Mouse (Mus musculus): ENCODE measurements at regions not wholly inside any gene's neighbourhood (a gene's known extent, or its start where the extent isn't known, plus 50 kb on each side); places are given as distances from the start of the nearest gene placed in this dataset.

GRCm38 (mm10) chr13:83716711-83717171 is 212.9 kb downstream of the Mef2c start:
- in situ Hi-C loops (cut with MboI, MseI) = loop anchor here (25.0 kb wide), 1 partner anchor 1446 kb away; no protein-coding TSS in a partner anchor

DNA sequence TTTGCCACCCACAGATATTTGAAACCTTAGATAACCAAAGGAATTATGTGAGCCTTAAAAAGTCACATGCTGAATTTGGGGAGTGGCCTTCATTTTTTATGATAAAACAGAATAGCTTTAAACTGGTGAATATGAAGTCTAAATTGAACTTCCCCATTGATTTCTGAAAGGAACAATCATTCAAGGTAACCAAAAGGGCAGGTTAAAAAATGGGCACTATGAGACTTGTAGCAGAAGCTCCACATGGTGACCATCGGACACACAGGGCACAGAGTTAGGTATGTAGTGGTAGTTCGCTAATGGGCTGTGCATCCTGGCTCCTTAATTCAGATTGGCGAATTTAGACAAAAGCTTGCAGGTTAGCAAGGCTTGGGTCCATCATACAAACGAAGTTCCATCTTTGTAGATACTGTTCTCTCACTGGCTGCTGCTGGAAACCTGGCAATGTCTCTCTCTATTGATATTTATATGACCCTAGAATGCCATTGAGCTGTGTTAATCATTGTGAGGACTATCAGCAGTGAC is 213.9 kb downstream of the Mef2c start:
- in situ Hi-C loops (cut with MboI, MseI) = loop anchor here (25.0 kb wide), 1 partner anchor 1445 kb away; no protein-coding TSS in a partner anchor

DNA sequence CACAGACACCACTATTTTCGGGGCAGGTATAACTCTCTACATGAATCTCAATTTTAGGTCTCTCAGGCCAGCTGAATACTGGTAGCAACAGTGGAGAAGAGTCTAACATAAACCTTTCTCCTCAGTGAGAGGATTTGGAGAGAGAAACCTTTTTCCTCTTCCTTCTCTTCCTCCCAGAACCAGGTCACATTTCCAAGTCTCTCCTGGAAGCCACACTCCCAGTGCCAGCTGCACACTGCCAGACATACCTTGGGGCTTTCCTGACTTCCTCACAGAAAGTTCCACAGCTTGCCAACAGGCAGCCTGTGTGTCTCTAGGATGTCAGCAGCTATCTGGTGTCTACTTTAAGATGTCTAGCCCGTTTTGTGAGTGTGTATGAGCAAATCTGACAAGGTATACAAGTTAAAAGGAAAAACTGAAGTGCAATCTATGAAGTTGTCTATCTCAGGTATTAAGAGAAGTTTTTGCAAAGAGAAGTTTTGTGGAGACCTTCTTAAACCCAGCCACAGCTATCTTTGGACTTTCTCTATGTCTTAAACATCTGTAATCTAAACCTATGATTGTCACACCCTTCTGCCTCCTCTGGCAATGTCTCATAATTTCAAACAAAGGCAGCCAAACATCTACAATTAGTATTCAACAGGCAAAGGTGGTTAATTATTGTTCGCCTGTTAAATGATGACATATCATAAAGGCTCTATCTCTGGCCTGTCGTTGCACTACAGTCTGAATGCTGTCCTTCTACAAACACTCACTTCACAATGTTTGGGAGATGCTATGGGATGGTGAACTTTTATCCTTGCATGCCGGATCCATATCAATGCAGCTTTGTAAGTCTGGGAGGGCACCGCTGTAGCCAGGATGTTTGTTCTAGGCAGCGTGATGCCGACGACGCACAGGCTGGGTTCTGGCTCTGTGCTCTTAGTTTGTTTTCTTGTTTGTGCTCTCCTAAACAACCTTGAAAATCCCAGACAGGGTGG is 214.9 kb downstream of the Mef2c start:
- in situ Hi-C loops (cut with MboI, MseI) = loop anchor here (25.0 kb wide), 1 partner anchor 1444 kb away; no protein-coding TSS in a partner anchor

GRCm38 (mm10) chr13:83719635-83720291 is 215.9 kb downstream of the Mef2c start:
- in situ Hi-C loops (cut with MboI, MseI) = loop anchor here (25.0 kb wide), 1 partner anchor 1443 kb away; no protein-coding TSS in a partner anchor

DNA sequence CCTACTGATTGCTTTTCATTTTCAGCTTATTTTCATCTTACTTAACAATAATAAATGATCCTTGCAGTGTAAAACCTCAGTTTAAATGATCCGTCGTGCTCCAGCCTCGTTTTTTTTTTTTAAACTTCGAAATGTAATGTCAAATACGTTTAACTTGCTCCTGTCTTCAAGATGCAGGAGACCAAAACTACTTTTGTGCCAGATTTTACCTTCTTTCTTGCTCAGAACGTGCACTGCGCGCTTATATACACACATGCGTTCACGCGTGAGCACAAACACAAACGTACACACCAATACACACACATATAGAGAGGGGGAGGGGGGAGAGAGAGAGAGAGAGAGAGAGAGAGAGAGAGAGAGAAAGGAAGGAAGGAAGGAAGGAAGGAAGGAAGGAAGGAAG is 216.5 kb downstream of the Mef2c start:
- in situ Hi-C loops (cut with MboI, MseI) = loop anchor here (25.0 kb wide), 1 partner anchor 1442 kb away; no protein-coding TSS in a partner anchor

GRCm38 (mm10) chr13:83720883-83721371 is 217.1 kb downstream of the Mef2c start:
- in situ Hi-C loops (cut with MboI, MseI) = loop anchor here (25.0 kb wide), 1 partner anchor 1441 kb away; no protein-coding TSS in a partner anchor

- in situ Hi-C loops (cut with MboI, MseI) = loop anchor here (25.0 kb wide), 1 partner anchor 1441 kb away; no protein-coding TSS in a partner anchor
Observed at GRCm38 (mm10) chr13:83721563-83721962, 217.7 kb downstream of the Mef2c start.

- in situ Hi-C loops (cut with MboI, MseI) = loop anchor here (25.0 kb wide), 1 partner anchor 1440 kb away; no protein-coding TSS in a partner anchor
Observed at GRCm38 (mm10) chr13:83722241-83722640, 218.4 kb downstream of the Mef2c start.

DNA sequence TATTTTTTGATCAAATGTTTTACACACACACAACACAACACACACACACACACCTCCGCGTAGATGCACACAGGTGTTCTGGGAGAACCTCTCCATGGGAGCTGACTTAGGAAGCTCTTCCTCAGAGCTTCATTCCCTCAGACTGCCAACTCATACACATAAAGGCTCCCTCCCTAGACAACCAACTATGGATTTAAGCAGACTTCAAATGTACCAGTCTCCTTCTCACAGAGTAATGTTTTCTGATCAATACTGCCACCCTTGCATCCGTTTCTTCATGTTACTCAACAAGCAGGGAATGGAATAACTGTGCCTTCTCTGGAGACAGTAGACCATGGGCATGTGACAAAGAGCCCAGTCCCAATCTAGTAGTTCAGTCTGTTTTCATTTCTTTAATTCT is 219.0 kb downstream of the Mef2c start:
- in situ Hi-C loops (cut with MboI, MseI) = loop anchor here (25.0 kb wide), 1 partner anchor 1440 kb away; no protein-coding TSS in a partner anchor

- in situ Hi-C loops (cut with MboI, MseI) = loop anchor here (25.0 kb wide), 1 partner anchor 1439 kb away; no protein-coding TSS in a partner anchor
Observed at GRCm38 (mm10) chr13:83723396-83723795, 219.6 kb downstream of the Mef2c start.

- in situ Hi-C loops (cut with MboI, MseI) = loop anchor here (25.0 kb wide), 1 partner anchor 1438 kb away; no protein-coding TSS in a partner anchor
Observed at GRCm38 (mm10) chr13:83724196-83724595, 220.4 kb downstream of the Mef2c start.

DNA sequence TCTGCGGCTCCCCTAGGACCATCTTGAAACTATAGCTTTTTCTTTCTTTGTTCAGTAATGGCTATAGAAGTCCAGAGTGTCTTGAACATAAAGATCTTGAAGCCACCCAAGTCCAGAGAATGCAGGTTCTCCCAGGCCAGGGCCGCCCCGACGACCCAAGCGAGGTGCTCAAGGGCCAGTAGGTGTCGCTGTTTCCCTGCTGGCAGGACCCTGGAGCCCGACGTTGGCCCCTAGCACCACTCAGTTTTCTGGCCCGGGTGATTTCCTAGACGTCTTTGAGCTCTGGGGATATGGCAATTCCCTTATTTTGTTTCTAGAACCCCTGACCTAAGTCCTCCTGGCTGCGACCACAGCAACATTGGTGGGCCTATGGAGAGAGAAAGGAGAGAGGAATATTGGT is 221.2 kb downstream of the Mef2c start:
- in situ Hi-C loops (cut with MboI, MseI) = loop anchor here (25.0 kb wide), 1 partner anchor 1437 kb away; no protein-coding TSS in a partner anchor

DNA sequence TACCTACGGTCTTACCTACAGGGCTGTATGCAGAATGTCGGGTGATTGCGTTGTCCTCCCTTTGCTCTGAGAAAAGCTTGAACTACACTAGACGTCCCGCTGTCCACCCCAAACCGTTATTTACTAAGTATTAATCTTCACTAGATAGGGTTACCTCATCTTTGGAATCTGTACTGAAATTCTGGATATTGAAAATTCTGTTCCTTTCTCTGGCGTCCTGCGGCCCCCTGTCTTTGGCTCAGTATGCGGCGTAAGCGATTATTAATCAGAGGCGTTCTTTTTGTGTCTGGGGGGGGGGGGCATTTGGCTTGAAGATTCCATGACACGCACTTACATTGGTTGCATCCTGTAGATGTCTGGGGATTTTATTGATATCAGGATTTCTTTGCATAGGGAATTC is 222.0 kb downstream of the Mef2c start:
- in situ Hi-C loops (cut with MboI, MseI) = no loop called here

- in situ Hi-C loops (cut with MboI, MseI) = no loop called here
Observed at GRCm38 (mm10) chr13:83726346-83726975, 222.6 kb downstream of the Mef2c start.

- in situ Hi-C loops (cut with MboI, MseI) = no loop called here
Observed at GRCm38 (mm10) chr13:83727051-83727765, 223.4 kb downstream of the Mef2c start.

DNA sequence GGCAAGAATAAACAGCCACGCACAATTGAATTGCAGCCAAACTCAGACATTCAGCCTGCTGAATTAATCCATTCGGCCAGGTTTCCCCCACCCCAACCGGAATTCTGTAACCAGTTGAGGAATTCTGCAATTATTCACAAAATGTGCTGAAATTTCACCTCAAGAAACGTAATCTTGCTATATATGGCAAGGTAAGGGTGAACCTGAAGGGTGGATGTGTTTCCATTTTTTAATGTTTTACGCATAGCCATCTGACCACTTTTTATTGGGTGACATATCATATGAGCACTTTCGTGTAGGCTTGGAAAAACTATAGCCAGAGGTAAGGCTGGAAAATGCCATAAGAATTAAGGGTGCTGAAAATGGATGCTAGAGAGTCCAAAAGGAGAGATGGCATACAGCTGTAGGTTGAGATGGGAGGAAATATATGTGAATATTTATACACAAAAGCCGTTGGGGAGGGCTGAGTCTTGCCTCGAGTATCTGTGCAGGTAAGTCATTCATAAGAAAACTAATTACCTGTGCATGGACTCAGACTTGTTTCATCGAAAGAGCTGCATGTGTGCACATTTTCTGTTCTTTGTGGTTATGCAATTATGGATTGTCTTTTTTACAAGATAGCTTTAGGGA is 224.0 kb downstream of the Mef2c start:
- in situ Hi-C loops (cut with MboI, MseI) = no loop called here

DNA sequence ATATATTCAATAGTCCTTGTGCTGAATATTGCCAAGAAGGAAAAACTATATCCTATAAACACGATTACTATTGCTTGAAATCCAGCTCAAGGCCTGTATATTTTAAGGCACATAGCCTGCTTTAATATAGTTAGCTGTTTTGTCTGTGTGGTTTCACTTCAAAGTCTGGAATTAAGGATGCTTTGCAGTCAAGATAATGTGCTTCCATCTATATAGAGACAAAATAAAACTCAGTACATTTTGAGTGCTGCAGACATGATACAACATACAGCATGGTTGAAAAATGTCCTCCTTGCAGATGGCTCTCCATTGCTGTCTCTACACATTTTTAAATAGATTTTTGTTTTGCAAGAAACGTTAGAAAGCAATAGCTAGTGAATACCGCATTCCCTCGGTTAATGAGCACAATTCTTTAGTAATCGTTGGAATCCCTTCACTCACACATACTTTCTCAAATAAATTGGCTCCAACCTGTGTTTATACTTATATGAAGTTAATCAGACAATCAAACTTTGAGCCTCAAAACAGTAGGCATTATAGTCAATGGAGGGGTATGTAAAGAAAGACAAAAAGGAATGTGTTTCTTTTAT is 224.7 kb downstream of the Mef2c start:
- in situ Hi-C loops (cut with MboI, MseI) = no loop called here

DNA sequence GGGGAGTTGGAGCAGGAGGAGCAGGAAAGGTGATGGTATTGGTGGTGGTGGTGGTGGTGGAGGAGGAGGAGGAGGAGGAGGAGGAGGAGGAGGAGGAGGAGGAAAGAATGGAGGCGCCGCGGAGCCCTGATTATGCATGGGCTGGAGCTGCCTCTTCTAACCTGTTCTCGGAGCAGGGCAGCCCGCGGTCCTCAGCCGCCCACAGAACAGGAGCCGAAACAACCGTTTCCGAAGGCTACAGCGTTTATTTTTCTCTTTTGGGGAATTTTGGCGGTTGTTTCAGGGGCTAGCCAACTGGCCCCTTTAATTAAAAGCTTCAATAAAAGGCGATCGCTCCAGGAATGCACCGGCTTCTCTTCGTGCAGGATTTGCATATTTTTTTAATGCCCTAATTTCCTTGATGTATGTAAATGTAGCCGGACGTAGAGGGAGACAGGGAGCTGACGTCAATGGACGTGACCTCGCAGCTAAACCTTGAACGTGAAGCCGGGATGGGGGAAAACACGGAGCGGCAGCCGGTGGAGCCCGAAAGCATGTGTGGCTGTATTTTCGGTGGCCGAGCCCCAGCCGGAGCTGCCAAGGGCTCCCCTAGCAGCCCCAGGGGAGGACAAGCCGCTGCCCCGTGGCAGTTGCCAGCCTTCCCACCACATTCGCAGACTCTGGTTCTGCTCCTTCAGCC is 225.6 kb downstream of the Mef2c start:
- in situ Hi-C loops (cut with MboI, MseI) = no loop called here

All from regulatory T cell (primary cell).